Mouse (Mus musculus) brain, embryonic 14.5 days (tissue): Measurements from ENCODE around the gene Ttc28. TPM values are rescaled to one million over a fixed set of nuclear protein-coding genes. Genes with fewer than 3 reads are reported as not detected.

Experiments
- DNase-seq: peaks from one replicate; pipeline ENCODE4 v3.0.0-alpha.2; 2011; ENCODE audit warnings: low read depth
- CTCF ChIP-seq: fragments of 200-500 bp; IDR thresholded peaks from 2 replicates; pipeline ENCODE4 v1.5.1; 2012; ENCODE audit warnings: inconsistent platforms, mild to moderate bottlenecking, moderate library complexity, borderline replicate concordance; ENCODE audit not compliant: insufficient read depth, insufficient read length; ENCODE audit errors: extremely low read depth
- POLR2A ChIP-seq: fragments of 200-500 bp; IDR thresholded peaks from 2 replicates; pipeline ENCODE4 v1.6.1; 2012; ENCODE audit warnings: mild to moderate bottlenecking, inconsistent platforms, borderline replicate concordance; ENCODE audit not compliant: poor library complexity, insufficient read depth, insufficient read length, severe bottlenecking; ENCODE audit errors: extremely low read depth
- polyA plus RNA-seq: library from polyadenylated mRNA; depleted of rRNA; stranded (reverse); fragments of >200 nt; gene quantifications from 2 replicates; pipeline ENCODE4 v1.2.3, GENCODE M21; 2012

Ttc28 gene
- polyA plus RNA-seq, 1 experiment, result 39.8 TPM

DNA sequence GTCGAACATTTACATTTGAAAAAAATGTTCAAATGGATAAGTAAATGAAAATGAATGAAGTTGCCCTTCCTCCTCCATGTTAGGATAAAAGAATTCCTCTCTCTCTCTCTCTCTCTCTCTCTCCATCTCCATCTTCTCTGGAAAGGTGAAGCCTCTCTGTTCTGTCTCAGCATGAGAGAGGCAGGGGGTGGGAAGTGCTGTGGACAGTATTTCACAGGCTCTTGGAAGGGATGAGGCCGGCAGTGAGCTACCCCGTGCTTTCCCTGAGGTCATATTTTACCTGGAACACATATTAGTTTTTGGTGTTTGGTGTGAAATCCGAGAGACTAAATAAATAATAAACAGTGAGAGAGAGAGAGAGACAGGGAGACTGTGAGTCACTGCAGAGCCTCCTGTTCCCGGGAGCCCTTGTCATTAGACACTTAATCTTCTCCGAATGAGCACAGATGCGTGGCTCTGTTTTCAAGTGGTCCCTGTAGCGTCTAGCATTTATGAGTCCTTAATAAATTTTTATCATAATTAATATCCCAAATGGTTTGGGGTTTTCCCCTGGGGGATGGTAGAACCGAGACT is 284.8 kb downstream of the Ttc28 start:
- TF ChIP-seq POLR2A (no peak), CTCF (no peak)
- DNase-seq, result no peak

DNA sequence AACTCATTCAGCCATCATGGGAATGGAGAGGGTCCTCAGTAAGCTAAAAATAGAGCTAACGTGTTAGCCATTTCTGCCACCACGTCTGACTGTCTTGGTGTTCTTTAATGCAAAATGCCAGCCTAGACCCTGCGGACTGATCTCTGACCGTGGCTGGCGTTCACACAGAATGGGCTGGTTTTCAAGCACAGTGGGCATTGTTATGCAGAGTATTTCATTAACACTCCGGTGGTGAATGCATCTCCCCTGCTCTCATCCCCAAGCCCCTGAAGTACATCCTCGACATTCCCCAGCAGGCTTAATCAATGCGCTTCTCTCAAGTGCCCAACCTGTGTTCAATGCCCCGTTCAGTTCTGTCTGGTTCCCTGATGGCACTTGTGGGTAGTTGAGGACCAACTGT is 290.8 kb downstream of the Ttc28 start:
- peak; percentile 59 for DNase-seq
- TF ChIP-seq POLR2A (no peak), CTCF (no peak)

DNA sequence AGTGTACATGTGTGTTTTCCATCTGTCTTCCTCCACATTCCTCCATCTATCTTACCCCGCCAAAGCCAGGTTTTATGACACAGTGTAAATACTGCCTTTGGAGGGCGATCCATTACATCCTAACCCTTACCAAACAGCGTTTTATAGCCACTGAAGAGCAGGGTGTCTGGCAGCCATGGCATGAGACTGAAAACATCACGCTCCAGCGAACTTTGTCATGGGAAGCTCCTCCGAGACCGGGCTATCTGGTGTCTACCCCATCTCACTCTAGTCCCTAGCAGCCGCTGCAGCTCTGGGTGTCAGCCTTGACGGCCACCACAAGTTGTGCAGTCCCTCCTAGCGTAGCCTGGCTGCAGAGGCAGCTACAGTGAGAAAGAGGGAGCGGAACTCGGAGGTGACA is 295.8 kb downstream of the Ttc28 start:
- no peak for TF ChIP-seq POLR2A
- no peak for DNase-seq

DNA sequence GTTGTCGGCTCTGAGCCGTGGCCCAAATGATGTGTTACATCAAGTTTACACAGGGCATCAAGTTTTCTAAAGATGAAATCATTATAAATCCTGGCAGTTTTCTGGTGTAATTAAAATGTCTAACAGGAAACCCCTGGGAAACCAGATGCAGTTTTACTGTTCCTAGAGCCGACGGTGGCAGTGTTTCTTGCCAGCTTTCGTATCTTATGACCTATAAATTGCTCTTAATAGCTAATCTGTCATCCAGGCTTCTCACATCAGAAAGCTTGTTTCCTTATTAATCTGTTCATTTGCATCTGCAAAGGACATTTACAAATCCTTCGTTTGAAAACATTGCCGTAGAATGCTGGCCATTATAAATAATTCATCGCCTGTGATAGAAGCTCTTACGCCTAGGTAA is 296.2 kb downstream of the Ttc28 start:
- TF ChIP-seq POLR2A (no peak), CTCF (no peak)
- DNase-seq, result peak; percentile 66

DNA sequence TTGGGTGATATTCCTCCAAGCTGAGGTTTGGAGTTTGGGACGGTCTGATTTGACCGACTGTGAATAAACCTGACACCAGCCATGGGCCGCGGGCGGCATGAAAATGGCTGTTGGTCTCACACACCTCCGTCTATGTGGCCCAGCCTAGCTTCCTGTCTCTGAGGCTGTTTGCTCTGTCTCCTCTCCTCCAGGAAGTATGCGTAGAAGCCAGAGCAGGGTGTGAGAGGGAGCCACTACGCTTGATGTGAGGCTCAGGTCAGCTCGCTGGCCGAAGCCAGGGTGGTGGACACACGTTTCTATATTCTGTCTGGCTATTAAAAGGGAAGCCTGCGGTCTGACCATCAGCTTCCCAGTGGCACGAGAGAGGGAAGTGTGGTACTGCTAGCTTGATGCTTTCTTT is 296.8 kb downstream of the Ttc28 start:
- DNase-seq, result no peak
- TF ChIP-seq POLR2A (no peak), CTCF (no peak)

DNA sequence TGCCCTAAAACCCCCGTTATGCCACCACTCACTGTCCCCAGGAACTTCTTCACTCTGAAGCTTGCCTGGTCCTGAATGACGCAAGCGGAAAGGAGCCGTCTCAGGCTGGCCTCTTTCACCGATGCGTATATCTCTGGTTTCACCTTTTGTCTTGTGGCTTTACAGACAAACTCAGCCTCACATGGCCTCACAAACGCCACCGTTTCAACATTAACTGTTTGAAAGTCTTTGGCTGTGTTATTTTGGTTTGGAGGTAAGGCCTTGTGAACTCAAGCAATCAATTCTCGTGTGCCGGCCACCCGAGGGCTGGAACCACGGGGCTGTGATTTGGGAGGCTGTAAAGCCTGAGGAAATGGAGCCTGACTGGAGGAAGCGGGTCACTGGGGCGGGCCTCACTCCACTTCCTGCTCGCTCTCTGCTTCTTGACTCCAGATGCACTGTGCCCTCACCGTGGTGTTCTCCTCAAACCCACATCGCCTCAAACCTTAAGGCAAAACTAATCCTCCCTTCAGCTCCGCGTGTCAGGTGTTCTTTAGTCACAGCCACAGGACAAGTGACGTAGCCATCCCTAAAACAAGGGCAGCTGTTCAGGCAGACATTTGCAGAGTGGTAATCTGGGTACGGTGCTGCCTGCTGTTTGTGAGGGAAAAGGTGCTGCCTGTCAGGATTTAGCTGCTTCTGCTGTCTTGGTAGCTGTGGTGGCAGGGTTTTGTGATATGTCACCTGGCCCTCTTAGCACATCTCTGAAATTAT is 298.9 kb downstream of the Ttc28 start:
- TF ChIP-seq CTCF, result no peak
- TF ChIP-seq POLR2A, result no peak
- DNase-seq, result no peak

DNA sequence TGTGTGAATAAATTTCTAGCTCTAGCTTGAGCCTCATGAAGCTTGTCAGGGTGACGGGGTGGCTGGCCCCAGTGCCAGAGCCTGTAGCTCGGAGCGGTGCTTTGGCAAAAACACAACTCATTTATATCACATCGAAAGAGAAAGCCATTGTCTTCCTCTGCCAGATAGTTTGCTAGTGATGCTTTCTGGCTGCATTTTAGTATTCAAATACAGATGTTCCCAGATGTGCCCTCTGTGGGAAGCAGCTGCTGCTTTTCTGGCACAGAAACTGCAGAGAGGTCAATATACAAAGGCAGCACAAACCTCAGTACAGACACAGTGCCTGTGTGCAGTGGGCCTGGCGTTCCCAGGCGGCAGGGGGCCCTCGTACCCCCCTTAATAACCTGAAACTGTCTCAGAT is 300.0 kb downstream of the Ttc28 start:
- TF ChIP-seq CTCF, result no peak
- TF ChIP-seq POLR2A, result no peak
- DNase-seq, result no peak

DNA sequence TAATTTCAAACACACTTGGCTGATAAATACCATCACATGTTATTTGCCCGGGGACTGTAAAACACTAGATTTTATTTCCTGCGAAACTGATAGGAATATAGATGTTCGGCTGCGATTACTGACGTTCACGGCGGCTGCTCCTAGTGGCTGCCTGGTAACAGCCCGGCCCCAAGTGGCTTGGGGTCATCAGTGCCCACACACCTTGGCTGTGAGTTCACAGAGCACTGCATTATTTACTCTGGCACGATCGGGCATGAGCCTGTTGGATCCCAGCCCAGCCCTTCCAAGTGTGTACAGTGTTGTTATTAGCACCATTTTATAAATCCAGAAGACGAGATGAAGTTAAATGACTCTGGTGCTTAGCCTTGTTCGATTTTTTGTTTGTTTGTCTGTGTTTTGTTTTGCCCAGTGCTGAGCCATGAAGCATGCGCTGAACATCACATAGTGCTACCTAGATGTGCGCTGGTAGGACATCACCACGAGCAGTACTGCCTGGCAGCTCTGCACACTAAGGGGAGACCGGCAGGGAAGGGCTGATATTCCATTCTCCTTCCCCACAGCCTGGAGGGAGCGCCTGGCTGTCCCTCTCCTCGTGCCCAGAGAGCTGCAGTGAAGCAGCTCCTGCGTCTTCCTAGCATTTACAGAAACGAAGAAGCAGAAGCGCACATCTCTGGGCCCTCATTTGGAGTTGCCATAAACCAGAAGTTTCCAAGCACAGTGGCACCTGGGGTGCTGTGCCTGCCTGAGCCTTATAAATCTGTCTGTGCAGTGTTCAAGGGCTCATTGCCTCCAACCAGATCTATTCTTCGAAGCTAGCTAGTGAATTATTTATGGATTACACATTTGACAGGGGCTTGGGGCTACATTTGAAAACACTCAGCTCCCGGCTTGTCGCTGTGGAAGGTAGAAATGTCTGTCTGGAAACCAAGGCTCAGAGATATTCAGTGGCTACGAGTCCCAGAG is 300.8 kb downstream of the Ttc28 start:
- DNase-seq, result peak; percentile 63
- TF ChIP-seq CTCF, result no peak
- no peak for TF ChIP-seq POLR2A

DNA sequence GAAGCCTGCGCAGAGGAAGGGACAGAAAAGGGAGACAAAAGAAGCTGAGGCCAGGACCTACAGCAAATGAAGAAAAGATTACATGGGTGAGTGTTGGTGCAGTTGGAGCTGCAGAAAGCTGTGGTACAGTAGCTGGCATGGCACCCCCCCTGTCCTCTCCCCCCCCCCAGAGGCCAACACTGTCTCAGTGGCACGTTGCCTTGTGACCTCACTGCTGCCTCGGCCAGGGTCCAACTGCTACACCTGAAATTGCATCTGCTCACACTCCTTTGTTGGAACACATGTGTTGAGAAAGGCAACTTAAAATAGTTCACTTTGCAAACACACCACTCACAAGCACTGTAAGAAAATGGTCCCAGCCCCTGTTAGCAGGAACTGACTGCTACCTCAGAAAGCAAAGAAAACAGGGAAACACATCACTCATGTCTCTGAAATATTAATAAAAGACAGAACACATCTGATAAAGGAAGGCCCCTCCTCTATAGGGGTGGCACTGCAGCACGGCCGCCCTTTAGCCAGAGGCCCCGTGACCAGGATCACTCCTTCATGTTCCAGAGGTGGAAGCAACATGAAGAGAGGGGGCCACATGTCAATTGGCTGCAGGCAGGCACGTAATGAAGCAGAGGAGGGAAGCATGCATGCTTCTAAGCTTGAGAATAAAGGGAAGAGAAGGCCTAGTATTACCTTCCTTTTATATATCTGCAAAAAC is 301.8 kb downstream of the Ttc28 start:
- no peak for TF ChIP-seq CTCF
- TF ChIP-seq POLR2A, result no peak

DNA sequence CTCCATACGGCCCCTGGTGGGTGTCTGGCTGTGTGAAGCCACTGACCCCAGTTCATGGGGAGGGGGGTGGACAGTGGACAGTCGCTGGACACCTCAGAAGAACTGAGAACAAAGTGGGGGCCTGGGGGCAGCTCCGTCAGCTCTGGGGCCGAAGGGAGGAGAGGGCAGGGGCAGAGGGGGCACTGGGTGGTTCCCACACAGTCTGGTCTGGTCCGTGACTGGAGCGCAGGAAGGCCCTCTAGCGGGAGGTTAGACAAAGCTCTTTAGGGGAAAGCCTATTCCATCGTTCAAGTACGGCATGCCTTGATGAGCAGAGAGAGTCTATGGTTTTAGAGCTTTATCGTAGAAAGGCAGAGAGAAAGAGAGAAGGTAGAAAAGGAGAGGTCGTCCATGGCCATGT is 307.0 kb downstream of the Ttc28 start:
- TF ChIP-seq CTCF, result peak; percentile 15; the same call in 1 of the 2 replicates
- TF ChIP-seq POLR2A, result no peak
- no peak for DNase-seq

More for the DNA sequence above, 301.8 kb downstream of the Ttc28 start:
- DNase-seq, result no peak

DNA sequence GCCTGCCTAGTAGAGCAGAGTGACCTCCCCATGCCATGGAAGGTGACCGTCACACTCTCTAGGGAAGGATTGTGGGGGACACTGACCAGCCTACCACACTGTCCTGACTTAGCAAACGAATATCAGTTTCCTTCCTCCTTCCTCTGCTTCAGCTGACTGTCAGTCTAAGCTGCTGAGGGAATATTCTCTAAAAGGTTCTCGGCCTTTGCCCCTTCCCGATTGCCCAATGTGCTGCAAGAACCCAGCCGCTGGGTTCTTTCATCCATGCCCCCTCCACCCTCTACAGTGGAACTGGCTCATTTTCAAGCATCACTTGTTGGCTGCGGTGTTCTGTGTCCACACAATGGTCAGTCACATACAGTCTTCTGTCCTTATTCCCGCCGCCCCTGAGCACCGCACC is 312.4 kb downstream of the Ttc28 start:
- no peak for TF ChIP-seq POLR2A
- no peak for TF ChIP-seq CTCF
- DNase-seq, result no peak
